Mouse (Mus musculus): ENCODE results near the gene Sacm1l.

Gene Sacm1l

DNA sequence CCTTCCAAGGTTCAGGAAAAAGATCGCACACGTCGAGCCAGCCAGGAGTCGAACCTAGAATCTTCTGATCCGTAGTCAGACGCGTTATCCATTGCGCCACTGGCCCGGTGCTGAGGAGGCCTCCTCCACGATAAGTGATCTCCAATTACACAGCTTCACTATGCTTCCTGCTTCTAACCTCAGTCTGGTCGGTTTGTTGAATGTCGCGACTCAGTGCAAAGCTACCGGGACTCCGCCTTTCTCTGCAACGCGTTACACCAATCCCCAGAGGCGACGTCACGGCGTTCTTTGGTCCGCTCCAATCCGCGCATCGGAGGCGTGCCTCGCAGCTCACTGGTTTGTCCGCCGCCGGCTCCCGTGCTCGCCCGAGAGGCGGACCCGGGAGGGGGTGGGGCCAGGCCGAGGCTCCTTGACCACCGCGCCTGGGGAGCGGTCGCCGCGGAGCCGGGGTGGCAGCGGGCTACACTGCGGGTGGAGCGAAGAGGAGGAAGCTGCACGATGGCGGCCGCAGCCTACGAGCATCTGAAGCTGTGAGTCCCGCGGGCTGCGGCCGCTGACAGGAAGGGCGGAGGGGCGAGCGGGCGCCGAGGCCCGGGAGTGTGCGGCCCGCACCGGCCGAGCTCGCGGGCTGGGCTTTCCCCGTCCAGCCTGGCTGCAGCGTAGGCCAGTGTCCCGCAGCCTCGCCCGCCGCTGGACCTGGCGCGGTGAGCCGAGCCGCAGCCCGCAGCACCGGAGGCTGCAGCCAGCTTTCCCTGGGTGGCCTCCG, at the start of gene Sacm1l:
Gene Sacm1l (plus strand): TSS at position 368 of the 766 bp plus-strand sequence.
- WGBS = under 1% methylated on average over 77 of the region's 79 CpGs

DNA sequence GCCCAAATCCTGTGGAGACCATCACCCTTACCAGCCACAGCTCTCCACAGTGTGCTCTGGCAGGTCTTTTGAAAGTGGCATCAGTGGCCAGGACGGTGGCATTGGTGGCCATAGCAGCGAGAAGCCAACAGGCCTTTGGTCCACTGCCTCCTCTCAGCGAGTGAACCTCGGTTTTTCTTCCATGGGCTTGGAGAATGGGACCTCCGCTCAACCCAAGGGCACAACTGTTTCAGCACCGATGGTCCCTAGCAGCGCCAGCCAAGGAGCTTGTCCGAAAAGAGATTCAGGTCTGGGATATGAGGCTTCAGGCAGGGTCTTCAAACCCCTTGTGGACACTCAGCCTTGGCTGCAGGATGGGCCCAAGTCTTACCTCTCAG, 49.7 kb upstream of the Sacm1l start:
- WGBS = 83% methylated on average over 8 of the region's 8 CpGs

DNA sequence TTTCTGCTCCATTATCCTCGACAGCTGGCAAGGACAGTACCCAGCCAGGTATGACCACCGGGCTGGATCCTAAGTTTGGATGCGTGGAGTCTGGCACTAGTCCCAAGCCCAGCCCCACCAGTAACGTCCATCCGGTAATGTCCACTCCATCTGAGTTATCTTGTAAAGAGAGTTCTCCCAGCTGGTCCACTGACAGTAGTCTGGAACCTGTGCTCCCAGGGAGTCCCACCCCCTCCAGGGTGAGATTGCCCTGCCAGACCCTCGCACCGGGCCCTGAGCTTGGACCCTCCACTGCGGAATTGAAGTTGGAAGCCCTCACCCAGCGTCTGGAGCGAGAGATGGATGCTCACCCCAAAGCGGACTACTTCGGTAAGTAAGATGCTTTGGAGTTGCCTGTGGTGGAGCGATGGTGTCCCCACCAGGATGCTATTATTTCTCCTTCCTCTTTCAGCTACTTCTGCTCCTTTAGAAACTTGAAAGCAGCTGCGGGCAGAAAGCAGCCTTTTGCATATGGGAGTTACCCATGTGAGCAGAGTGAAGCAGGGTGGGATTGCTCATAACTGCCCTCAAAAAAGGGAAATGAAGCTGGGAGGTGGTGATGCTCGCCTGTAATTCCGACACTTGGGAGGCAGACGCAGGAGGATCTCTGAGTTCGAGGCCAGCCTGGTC, 49.2 kb upstream of the Sacm1l start:
- 68% methylated on average over 18 of the region's 18 CpGs for WGBS

DNA sequence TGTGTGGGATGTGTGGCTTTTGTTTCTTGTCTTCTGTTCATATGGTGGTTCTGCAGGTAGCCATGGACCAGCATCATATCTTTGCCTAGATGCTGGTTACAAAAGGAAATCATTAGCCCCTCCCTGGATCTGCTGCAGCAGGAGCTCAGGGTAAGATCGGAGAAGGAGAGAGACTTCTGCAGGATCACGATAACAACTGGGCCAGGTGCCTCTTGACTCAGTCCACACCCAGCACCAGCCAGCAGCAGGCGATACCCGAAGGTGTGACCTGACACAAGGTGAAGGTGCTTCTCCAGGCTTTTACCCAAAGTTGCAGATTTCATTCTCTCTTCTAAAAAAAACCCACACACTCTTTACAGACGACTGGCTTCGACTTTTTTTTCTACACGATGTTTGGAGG, 48.4 kb upstream of the Sacm1l start:
- WGBS = 48% methylated on average over 7 of the region's 7 CpGs

DNA sequence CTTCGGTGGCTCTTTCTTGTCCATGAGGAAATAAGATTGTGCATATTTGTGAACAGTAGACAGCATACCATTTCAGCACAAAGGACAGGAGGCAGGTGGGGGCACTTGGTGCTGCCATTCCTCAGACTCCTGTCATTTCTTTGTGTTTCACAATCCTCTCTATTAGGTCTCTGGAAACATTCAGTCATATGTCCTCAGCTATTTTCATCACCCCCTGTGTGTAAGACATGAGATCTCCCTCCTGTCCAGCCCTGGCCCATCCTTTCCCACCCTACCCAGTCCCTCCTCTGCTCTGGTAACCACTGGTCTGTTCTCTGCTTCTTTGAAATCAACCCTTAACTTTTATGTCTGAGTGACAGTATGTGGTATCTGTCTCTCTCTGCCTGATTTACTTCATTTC, 46.0 kb upstream of the Sacm1l start:
- 78% methylated on average over 1 of the region's 1 CpGs for WGBS

DNA sequence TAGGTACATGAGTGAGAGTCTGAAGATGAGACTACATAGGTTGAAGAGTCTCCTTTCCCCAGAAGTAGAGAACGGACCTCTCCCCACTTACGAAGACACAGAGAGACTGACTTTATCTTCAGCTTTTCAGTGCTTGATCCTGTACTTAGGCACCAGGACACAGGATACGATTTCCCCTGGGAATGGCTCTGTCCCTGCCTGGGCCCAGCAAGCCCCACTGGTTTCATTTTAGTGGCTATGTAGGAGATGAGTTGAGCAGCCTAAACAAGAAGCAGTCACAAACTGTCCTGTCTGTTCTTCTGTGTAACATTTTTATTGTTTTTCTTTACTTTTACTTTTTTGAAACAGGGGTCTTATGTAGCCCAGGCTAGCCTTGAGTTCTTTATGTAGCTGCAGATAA, 44.7 kb upstream of the Sacm1l start:
- 81% methylated on average over 3 of the region's 3 CpGs for WGBS

DNA sequence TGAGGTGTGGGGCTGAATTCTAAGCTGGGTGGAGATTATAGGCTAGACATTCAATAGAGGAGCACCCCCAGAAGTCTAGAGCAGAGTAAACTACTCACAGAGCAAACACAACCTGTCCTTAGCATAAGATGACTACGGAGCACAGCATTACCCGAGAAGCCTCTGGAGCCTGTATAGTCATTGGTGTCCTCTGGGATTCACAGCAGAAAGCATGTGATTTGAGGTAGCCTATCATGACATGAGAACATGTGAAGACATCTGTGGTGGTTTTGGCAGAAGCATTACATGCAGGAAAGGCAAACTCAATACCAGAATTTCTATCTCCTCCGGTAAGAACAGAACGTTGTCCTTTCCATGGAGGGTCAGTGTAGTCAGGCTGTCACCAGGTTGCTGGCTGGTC, 44.0 kb upstream of the Sacm1l start:
- 94% methylated on average over 4 of the region's 4 CpGs for WGBS

DNA sequence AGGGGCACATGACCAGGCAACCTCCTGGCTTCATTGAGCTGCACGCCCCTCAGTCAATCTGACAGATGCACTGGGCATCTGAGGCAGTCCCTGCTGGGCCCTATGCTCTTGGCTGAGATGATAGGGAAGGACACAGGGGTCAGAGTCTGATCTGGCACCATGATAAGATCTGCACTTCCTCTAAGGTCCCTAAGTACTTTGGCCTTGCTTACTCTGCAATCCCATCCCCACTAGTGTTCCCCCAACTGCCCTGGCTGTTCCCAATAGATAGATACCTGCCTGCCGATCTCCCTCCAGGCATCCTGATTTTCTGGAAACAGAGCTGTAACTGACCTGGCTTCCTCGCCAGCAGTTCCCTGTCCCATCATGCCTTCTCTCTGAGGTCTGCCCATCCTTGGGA, 42.9 kb upstream of the Sacm1l start:
- 88% methylated on average over 3 of the region's 3 CpGs for WGBS

DNA sequence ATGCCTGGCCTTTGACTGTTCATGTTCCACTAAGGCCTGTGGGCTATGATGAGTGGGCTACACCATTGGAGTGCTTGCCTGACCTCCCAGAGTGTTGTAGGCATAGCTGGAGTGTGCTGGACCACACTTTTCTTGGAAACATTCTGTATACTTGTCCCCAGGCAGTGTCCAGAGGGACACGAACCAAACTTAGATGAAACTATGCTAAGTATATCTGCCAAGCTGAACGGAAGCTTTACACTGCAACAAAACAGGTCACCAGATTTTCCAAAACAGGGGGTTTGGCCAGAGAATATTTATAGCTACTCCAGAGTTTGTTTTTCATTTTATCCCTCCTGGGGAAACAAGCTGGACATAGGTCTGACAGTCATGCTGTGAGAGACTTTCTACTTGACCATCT, 40.5 kb upstream of the Sacm1l start:
- WGBS = 74% methylated on average over 2 of the region's 2 CpGs

DNA sequence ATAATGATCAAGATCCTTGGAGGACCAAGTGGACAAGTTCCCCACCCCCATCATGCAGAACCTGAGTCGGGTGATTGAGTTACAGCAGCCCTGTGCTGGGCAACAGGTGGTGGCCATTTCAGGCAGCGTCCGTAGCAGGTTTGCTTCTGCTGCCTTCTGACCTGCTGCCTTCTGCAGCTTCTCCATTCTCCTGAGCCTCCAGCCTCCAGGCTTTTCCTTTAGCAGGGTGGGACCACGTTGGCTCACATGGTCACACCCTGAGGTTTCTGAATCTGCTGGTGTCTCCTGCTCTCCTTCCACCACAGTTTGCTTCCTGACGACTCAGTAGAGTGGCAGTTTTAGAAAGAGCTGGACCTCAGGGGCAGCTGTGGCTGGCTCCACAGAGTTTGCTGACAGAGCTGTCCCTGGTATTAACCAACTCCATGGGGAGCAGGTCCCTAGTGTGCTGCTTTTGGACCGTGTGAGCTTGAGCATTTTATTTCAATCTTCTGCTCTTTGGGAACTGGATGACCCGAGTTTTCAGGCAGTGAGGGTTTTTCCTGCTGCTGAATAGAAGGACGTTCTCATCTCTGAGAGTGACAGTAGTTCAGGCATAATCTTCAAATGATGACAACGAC, 39.7 kb upstream of the Sacm1l start:
- WGBS = 74% methylated on average over 9 of the region's 9 CpGs

DNA sequence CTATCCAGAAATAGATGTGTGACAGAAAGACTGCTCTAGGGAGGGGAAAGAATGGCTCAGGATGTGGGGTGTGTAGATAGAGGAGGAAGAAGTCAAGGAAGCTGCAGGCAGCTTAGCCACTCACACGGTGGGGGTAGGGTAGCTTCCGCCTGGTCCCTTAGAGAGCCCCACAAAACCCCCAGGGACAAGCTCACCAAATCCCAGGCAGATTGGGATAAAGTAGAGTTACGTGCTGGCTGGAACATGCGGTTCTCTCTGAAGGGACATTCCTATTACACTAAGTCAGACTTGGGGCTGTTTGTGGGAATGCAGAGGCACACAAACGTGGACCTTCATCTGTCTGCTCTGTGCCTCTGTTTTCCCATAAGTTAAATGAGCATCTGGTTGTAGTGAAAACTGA, 38.6 kb upstream of the Sacm1l start:
- 76% methylated on average over 5 of the region's 5 CpGs for WGBS

DNA sequence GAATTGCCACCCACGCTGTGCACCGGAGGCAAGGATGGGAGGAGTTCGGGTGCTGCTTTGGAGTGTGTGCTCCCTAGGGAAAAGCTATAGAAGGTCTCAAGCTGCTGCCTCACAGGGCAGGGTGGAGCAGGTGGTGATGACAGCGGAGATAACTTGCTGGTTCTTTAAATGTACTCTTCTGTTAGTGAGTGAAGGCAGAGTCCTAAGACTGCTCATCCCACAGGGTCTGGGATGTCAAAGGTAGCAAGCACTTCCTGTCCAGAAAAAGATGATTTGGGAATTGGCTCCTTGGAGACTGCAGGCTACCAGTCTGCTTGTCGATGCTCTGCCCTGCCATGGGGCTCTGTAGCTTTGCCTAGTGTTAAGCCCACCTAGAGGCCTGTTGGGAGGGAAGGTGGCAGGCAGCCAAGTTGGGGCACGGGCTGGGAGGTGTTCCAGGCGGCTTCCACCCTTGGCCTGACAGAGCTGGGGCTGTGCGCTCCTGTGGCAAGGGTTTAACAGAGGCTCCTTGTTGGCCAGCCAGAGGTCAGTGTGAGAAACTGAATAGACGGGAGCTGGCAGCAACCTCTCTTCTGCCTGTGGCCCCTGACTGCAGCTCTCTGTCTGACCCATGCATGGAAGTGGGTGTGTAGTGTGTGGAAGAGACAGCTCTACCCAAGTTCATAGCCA, 37.5 kb upstream of the Sacm1l start:
- WGBS = 55% methylated on average over 9 of the region's 9 CpGs

DNA sequence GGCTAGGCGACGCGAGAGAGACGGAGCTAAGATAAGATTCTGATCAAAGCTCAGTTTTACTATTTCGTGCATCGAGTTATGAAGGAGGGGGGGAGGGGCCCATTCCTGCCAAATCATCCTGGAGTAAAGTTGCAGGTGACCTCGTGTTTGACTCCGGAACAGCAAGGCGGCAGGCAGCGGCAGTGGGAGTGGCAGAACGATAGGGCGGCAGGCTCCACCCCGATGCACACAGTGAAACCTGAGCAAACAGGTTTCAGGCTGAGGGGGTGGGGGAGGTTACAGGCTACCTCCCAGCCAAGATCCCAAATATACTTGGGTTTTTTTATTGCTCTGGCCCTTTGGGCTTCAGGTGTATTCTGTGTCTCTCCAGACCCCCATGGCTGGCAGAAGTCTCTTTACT, 32.9 kb upstream of the Sacm1l start:
- WGBS = 45% methylated on average over 13 of the region's 13 CpGs

DNA sequence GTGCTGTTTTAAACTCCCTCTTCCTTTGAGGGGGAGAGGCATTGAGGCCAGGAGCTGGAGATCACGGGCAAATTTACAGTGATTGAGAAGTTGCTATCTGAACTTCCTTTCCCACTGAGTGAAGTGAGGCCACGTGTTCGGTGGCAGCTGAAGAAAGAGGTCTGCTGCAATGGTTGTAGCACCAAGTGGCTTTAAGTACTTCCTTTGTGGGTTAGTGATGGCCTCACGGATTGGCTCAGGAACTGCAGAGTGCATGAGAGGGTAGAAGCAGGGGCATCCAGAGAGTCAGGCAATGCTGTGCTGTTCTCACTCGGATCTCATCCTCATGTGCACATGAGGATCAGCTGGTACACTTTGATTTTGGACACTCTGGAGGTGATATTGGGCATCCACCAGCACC, 31.7 kb upstream of the Sacm1l start:
- WGBS = 79% methylated on average over 5 of the region's 5 CpGs

DNA sequence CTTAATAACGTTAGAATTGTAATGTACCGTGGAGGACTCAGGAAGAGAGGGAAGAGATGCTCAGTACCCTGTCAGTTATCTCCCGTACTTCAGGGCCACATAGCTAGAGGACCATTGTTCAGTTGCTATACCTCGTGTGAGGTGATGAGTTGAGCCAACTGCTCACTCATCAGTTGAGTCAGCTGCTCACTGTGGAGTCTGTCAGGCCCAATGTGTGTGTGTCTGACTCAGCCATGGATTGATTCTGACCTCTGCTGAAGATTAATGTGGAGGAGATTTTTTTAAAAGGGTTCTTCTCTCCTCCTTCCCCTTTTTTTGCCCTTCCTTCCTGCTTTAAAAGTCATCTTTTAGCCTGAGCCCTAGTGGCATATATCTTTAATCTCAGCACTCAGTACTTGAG, 29.1 kb upstream of the Sacm1l start:
- 87% methylated on average over 4 of the region's 4 CpGs for WGBS

DNA sequence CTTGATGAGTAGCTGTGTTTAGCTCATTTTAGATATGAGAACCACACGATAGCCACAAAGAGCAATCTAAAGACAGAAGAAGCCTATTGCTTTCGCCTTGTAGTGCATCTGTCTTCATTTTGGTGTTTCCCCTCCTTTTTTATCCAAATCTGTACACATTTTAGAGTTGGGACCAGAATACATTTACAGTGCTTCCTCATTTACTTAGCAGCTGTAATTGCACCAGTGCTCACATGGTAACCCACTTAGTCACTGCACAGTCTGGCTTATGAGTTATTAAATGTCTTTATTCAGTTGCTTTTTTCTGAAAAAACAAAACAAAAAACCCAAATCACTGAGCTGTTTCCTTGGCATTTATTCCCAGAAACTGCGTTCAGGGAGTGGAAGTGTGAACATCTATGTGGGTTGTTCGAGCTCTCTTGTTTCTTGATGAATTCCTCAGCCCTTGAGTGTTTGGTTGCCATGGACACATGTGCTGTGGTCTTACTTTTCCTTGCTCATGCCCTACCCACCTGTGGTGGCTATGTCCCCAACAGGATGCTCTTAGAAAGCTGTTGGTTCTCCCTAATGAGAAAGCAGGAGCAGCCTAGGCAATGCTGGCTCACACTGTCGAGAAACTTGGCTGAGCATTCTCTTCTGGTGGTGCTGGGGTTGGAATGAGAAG, 26.3 kb upstream of the Sacm1l start:
- WGBS = 32% methylated on average over 5 of the region's 5 CpGs

DNA sequence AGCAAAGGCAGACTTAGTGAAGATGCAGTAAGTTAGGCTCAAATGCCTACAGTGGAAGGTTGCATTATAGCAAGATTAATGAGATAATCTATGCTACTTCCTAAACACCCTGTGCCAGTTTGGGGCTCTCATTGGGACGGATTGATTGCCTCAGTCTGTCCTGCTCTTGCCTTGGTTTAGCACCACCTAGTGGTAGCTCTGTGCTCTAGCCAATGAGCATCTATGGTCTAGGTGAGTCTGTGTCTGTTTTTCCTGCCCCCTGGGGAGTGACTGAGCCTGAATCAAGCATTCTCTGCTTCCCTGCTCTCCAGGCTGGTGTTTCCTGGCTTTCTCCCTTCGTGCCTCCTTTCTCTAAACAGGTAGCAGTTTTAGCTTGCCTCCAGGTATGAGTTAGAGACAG, 25.2 kb upstream of the Sacm1l start:
- 20% methylated on average over 2 of the region's 2 CpGs for WGBS

DNA sequence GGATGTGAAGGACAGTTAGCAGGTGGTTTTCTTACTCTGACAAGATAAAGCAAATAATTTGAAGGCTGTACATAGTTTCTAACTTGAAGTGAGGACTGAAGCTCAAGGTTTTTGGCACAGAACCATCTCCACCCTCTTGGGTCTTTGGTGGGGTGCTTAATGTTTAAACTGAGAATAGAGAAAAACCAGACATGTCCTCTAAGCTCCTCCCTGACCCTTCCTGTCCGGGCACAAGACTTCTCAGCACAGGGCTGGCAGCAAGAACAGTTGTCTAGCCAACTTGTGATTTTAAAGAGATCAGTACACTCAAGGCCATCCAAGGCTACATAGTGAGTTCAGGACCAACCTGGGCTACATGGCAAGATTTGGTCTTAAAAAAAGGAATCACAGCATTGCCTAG, 24.0 kb upstream of the Sacm1l start:
- 73% methylated on average over 1 of the region's 1 CpGs for WGBS

DNA sequence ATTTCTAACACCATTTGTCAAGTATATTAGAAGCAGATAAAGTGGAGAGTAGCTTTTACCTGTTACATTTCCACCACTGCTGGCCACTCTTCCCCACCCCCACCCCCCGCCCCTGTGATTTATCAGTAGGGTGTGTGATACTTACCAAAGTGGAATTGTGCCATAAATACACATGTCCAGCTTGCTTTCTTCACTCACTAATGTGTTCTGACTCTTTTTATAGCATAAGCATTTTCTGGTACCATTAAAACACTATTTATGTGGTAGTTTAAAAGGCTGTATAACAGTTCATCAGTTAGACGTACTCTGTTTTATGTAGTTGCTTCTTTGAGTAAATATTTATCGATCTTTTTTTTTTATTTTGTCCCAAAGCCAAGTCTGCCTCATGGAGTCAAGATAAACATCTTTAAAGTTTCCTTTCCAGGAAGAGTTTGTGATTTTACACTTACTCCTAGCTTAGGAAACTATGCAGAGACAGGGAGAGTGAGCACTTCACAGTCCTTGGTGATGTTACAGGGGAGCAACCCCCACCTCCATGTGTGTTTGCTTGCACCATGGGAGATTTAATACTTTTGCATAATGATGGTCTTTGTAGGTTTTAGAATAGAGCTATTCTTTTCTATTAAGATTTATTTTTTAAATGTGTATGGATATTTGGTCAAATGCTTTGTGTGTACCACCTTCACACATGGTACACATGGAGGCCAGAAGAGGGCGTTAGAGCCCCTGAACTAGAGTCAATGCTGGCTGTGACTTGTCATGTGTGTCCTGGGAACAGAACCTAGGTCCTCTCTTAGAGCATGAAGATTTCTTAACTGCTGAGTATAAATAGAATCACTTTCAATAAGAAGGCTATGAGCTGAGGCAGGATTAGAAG, 23.1 kb upstream of the Sacm1l start:
- 75% methylated on average over 4 of the region's 4 CpGs for WGBS

DNA sequence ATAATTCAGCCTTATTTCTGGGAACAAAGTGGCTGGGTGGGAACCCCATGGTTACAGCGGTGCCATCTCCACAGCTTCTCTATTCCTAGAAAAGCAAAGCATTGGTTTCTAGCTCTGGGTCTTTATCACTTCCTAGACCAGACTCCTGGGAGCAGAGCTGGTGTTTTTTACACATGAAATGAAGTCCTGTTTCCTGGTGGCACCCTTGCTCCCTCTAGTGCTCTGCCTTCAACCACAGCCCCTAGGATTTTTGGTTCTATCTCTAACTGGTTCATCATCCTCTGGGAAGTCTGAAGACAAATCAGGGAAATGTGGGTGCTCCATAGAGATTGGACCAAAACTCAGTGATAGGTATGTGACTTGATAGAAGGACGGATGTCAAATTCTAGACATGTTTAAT, 22.2 kb upstream of the Sacm1l start:
- 86% methylated on average over 2 of the region's 2 CpGs for WGBS

DNA sequence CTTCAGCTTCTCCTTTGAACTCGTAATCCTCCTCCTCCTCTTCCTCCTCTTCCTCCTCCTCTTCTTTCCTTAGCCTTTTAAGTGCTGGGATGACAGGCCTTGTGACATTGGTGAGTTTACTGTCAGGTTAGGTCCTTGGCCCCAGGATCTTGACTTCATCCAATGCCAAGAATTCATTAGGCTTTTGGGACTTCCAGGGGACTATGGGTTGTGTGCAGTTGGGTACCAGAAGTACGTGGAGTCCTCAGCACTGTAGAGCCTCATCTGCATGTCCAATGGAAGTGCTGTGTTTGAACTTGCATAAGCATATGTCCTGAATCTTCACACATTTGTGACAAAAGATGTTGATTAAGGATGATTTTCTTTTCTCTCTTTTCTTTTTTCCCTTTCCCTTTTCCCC, 20.6 kb upstream of the Sacm1l start:
- WGBS = 80% methylated on average over 2 of the region's 2 CpGs

All from cerebral cortex, adult 2 months (tissue).